Mouse (Mus musculus): Measurements from ENCODE around the gene Ubl4b. TPM values are rescaled to one million over a fixed set of nuclear protein-coding genes. Genes with fewer than 3 reads are reported as not detected.

Ubl4b gene
- polyA plus RNA-seq (2012; rRNA removed), result not detected in 2 replicates

DNA sequence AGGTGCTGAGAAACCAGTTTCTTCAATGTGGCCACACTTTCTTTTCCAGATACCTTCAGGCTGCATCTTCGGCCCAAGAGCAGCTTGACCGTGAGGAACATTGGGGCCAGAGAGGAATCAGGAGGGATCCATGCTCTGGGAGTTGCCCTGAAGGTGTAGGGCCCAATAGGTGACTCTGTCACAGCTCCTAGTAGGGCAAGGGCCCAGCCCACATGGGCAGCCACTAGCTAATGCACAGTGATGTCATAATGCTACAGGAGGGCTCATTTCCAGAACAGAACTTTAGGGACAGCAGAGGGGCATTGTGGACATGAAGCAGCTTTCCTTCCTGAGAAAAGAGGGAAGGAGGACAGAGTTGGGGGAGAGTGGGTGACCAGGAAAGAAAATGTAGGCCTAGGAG, at the start of gene Ubl4b:
Ubl4b (minus strand) TSS at position 232 of the 400 bp plus-strand sequence.

DNA sequence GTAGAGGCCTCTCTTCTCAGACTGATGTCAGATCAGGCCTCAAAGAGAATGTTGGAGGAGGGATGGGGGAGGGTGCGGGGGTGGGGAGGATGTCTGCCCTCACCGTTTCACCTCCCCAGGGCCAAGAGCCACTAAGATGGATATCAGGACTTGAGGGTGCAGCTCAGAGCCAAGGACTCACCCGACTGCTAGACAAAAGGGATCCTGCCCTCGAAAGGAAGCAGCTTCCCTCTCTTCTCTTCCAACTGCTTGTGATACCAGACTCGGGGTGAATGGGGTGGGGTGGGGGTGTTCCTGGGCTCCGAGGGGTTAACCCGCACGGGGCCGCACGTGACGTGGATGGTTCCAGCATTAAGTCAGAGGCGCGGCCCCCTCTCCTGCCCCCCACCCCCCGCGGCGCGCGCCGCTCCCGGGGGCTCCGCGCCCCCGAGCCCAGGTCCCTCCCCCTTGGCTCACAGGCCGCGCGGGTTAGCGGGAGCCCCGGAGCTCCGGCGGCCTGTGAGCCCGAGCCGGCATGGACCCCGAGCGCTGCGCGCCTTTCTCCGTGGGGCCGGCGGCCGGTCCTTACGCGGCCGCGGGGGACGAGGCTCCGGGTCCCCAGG, 39.9 kb upstream of the Ubl4b start, which contains the start of gene Alx3:
Alx3 (plus strand) TSS at position 370 of the 602 bp plus-strand sequence.

DNA sequence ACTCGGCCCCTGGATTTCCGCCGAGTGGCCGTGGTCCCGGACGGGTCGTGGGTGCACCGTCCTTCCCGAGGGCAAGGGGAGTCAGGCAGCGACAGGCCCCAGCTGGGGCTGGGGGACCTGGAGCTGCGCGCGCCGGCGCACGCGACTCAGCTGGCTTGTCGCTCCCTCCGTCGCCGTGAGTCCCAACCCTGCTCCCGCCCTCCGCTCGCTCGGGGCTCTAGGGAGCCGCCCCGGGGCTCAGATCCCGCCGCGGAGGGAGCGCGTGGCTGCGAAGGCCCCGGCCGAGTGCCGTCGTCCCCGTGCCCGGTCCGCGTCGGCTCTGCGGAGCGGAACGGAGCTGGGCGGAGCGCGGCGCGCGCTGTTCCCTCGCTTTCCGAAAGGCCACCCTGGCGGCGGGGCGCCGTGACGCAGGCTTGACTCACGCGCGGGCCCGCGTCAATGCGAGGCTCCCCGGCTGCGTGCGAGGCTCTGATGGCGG, 37.2 kb downstream of the Ubl4b start, which contains the start of gene Slc6a17:
Slc6a17 (minus strand) TSS at position 388 of the 478 bp plus-strand sequence.

Other genes with a start within 250 kb of the Ubl4b start
- 4.8 and 5.4 TPM in 2 replicates for gene Rbm15, start 221.4 kb downstream of the Ubl4b start, polyA plus RNA-seq (2012; rRNA removed)
- gene Kcnc4, start 95.5 kb downstream of the Ubl4b start, polyA plus RNA-seq (2012; rRNA removed), result 0.65 and 1.1 TPM in 2 replicates
- 8.4 and 10.3 TPM in 2 replicates for gene Slc6a17, start 37.1 kb downstream of the Ubl4b start, polyA plus RNA-seq (2012; rRNA removed)
- not detected in 2 replicates for gene Alx3, start 40.0 kb upstream of the Ubl4b start, polyA plus RNA-seq (2012; rRNA removed)
- gene Gm10961, start 76.2 kb upstream of the Ubl4b start, polyA plus RNA-seq (2012; rRNA removed), result not detected in 2 replicates
- 43.3 and 46.4 TPM in 2 replicates for gene Strip1, start 76.6 kb upstream of the Ubl4b start, polyA plus RNA-seq (2012; rRNA removed)
- gene Ahcyl1, start 141.5 kb upstream of the Ubl4b start, polyA plus RNA-seq (2012; rRNA removed), result 34.4 and 36.7 TPM in 2 replicates
- gene Csf1, start 205.4 kb upstream of the Ubl4b start, polyA plus RNA-seq (2012; rRNA removed), result 16.9 and 17.5 TPM in 2 replicates